Mouse (Mus musculus) ES-E14 (cell line): ENCODE data around the gene Dcbld1. TPM values are rescaled to one million over a fixed set of nuclear protein-coding genes. Genes with fewer than 3 reads are reported as not detected.

ENCODE experiments used
- DNase-seq: peaks from one replicate; pipeline ENCODE4 v3.0.0-alpha.2; 2013; ENCODE audit warnings: low read depth, low spot score
- H3K27ac ChIP-seq: 2 replicates; pipeline ENCODE4 v1.5.1; 2012; ENCODE audit warnings: low read depth, mild to moderate bottlenecking, low read length, moderate library complexity, mixed read lengths; ENCODE audit not compliant: poor library complexity, insufficient read depth, severe bottlenecking
- H3K36me3 ChIP-seq: 2 replicates; pipeline ENCODE4 v1.6.1; 2012; ENCODE audit warnings: mild to moderate bottlenecking, low read length, moderate library complexity, mixed read lengths; ENCODE audit not compliant: control insufficient read depth, poor library complexity, insufficient read depth, severe bottlenecking
- H3K4me1 ChIP-seq, 2 experiments: fragments of 150-350 bp in 1 of 2; sonication (generic) in 1 of 2; 2 replicates each; pipeline ENCODE4 v1.6.1; 2012; ENCODE audit warnings: low read length in 2 of 2, mild to moderate bottlenecking in 1 of 2, mixed read lengths in 1 of 2; ENCODE audit not compliant: control insufficient read depth in 2 of 2, insufficient read depth in 2 of 2, poor library complexity in 1 of 2
- H3K4me3 ChIP-seq, 2 experiments: fragments of 150-350 bp in 1 of 2; sonication (generic) in 1 of 2; 2 replicates each; pipeline ENCODE4 v1.5.1; 2012; ENCODE audit warnings: low read length in 2 of 2, low read depth in 1 of 2, mild to moderate bottlenecking in 1 of 2, mixed read lengths in 1 of 2; ENCODE audit not compliant: insufficient read depth in 1 of 2, poor library complexity in 1 of 2, severe bottlenecking in 1 of 2
- H3K9ac ChIP-seq: 2 replicates; pipeline ENCODE4 v1.6.1; 2012; ENCODE audit warnings: low read depth, mild to moderate bottlenecking, low read length, mixed read lengths; ENCODE audit not compliant: poor library complexity, insufficient read depth, severe bottlenecking
- H3K9me3 ChIP-seq: fragments of 150-350 bp; sonication (generic); 2 replicates; pipeline ENCODE4 v1.6.1; 2012; ENCODE audit warnings: low read depth, mild to moderate bottlenecking, low read length; ENCODE audit not compliant: control insufficient read depth, insufficient read depth
- CHD2 ChIP-seq: IDR thresholded peaks from 2 replicates; pipeline ENCODE4 v1.6.1; 2014; ENCODE audit warnings: mild to moderate bottlenecking, low read depth, low read length, inconsistent platforms
- HCFC1 ChIP-seq: IDR thresholded peaks from 2 replicates; pipeline ENCODE4 v1.6.1; 2012; ENCODE audit warnings: low read length, inconsistent platforms, borderline replicate concordance; ENCODE audit not compliant: insufficient read depth
- MAFK ChIP-seq: IDR thresholded peaks from 2 replicates; pipeline ENCODE4 v1.6.1; 2014; ENCODE audit warnings: mild to moderate bottlenecking, low read depth, low read length, inconsistent platforms; ENCODE audit not compliant: insufficient read depth
- ZC3H11A ChIP-seq: IDR thresholded peaks from 2 replicates; pipeline ENCODE4 v1.6.1; 2012; ENCODE audit warnings: low read depth, mild to moderate bottlenecking, inconsistent platforms, low read length, borderline replicate concordance
- ZNF384 ChIP-seq: IDR thresholded peaks from 2 replicates; pipeline ENCODE4 v1.6.1; 2012; ENCODE audit warnings: low read depth, low read length, inconsistent platforms
- in situ Hi-C, 2 experiments: fragments of 600-800 bp; cut with MboI; formaldehyde crosslinking; loops; one replicate each; pipeline ENCODE4 v1.15.1; 2025; ENCODE audit warnings: low sequenced_read_pairs in 2 of 2, inconsistent platforms in 1 of 2; ENCODE audit not compliant: unreplicated experiment in 2 of 2
- total RNA-seq: library from RNA; depleted of rRNA; stranded (reverse); fragments of 300-350 nt; gene quantifications from 2 replicates; pipeline ENCODE4 v1.2.3, GENCODE M21; 2012

The Dcbld1 gene
- total RNA-seq, 1 experiment: 33.2 TPM

GRCm38 (mm10) chr10:52353184-52353583 is 119.8 kb downstream of the Dcbld1 start:
- Histone ChIP-seq H3K27ac (no peak overlapping the region), H3K9ac (no peak overlapping the region), H3K9me3 (no peaks in the 10 kb centered on the region), H3K36me3 (peaks cover 2% of the 10 kb centered on the region), H3K4me1 (no peaks in the 10 kb centered on the region), H3K4me3 (no peak overlapping the region)
- TF ChIP-seq ZNF384: no peak
- no peak; the same call in 1 of the 2 replicates for TF ChIP-seq ZC3H11A
- TF ChIP-seq CHD2: no peak
- no peak for TF ChIP-seq MAFK
- TF ChIP-seq HCFC1: no peak
- in situ Hi-C loops: loop anchor here in 1 of 2 experiments (10.0 kb wide), 1 partner anchor 138 kb away; no protein-coding TSS in a partner anchor
- DNase-seq: peak; percentile 33

GRCm38 (mm10) chr10:52358467-52358866 is 125.0 kb downstream of the Dcbld1 start, which contains the start of gene Gm26741:
Gene Gm26741 (plus strand): TSS chr10:52358767.
- H3K27ac ChIP-seq: no peak within 1 kb of the TSS
- no peak within 1 kb of the TSS for H3K9ac ChIP-seq
- no peaks in the 10 kb centered on the region for H3K36me3 ChIP-seq
- DNase-seq: no peak
- H3K9me3 ChIP-seq: no peaks in the 10 kb centered on the region
- H3K4me1 ChIP-seq: peaks cover 0 to 4% of the 10 kb centered on the region in 2 experiments; a peak in 2 of 4 replicates
- in situ Hi-C loops: loop anchor here in 1 of 2 experiments (10.0 kb wide), 1 partner anchor 144 kb away; no protein-coding TSS in a partner anchor
- TF ChIP-seq ZC3H11A (no peak), ZNF384 (no peak), CHD2 (no peak), MAFK (no peak), HCFC1 (no peak)
- no peak within 1 kb of the TSS for H3K4me3 ChIP-seq

GRCm38 (mm10) chr10:52360241-52360735 is 126.9 kb downstream of the Dcbld1 start:
- no peak overlapping the region for H3K9ac ChIP-seq
- no peaks in the 10 kb centered on the region for H3K36me3 ChIP-seq
- TF ChIP-seq ZNF384: no peak
- TF ChIP-seq HCFC1: no peak
- no peak for TF ChIP-seq ZC3H11A
- TF ChIP-seq MAFK: no peak
- TF ChIP-seq CHD2: no peak
- no peak overlapping the region for H3K4me3 ChIP-seq
- DNase-seq: no peak
- no peaks in the 10 kb centered on the region for H3K9me3 ChIP-seq
- H3K4me1 ChIP-seq: peaks cover 0 to 4% of the 10 kb centered on the region in 2 experiments; a peak in 2 of 4 replicates
- H3K27ac ChIP-seq: no peak overlapping the region
- in situ Hi-C loops: no loop called here

GRCm38 (mm10) chr10:52360862-52361609 is 127.6 kb downstream of the Dcbld1 start:
- TF ChIP-seq ZNF384: no peak
- no peak for TF ChIP-seq ZC3H11A
- TF ChIP-seq CHD2: no peak
- TF ChIP-seq HCFC1: no peak
- no peak for TF ChIP-seq MAFK
- H3K9ac ChIP-seq: no peak overlapping the region
- H3K36me3 ChIP-seq: no peaks in the 10 kb centered on the region
- in situ Hi-C loops: no loop called here
- DNase-seq: no peak
- no peaks in the 10 kb centered on the region for H3K9me3 ChIP-seq
- H3K4me3 ChIP-seq: no peak overlapping the region
- H3K4me1 ChIP-seq: peaks cover 0 to 4% of the 10 kb centered on the region in 2 experiments; a peak in 2 of 4 replicates
- H3K27ac ChIP-seq: no peak overlapping the region
